Mouse (Mus musculus): ENCODE results near the gene Zbtb48. TPM values are rescaled to one million over a fixed set of nuclear protein-coding genes. Genes with fewer than 3 reads are reported as not detected.

Gene Zbtb48
- total RNA-seq, 2 experiments from 2014 or later, result 6.6 to 10.3 TPM

DNA sequence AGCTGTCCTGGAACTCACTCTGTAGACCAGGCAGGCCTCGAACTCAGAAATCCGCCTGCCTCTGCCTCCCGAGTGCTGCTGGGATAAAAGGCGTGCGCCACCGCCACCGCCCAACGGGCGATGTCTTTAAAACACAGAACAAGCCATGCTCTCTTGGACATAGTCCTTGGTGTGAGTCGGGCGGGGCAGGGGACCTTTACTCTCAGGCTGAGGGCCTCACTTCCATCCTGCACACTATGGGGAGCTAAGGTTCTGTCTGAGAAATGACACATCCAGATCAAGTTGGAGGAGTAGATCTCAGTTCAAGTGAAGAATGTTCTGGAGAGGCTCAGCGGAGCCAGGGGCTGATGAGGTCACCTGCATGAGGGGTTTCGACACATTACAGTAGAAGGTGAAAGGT is 5.5 kb upstream of the Zbtb48 start:
- ATAC-seq (replicated peaks; ENCODE audit: poor library complexity), result no peak

DNA sequence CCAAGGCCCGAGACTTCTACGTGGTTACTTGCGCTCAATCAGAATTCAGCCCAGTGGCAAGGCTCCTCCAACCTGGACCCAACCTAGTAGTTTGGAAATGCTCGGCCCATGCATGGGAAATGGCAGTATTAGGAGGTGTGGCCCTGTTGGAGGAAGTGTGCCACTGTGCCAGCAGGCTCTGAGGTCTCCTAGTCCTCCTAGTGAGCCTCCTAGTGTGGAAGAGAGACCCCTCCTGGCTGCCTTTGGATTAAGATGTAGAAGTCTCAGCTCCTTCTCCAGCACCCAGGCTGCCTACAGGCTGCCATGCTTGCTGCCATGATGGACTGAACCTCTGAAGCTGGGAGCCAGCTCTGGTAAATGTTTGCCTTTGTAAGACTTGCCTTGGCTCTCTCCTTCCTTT is 2.5 kb upstream of the Zbtb48 start:
- ATAC-seq (replicated peaks; ENCODE audit: poor library complexity), result peak; percentile 30

- ATAC-seq (replicated peaks; ENCODE audit: poor library complexity), result no peak
Measured at GRCm38 (mm10) chr4:152029087-152029486, 1.6 kb upstream of the Zbtb48 start.

DNA sequence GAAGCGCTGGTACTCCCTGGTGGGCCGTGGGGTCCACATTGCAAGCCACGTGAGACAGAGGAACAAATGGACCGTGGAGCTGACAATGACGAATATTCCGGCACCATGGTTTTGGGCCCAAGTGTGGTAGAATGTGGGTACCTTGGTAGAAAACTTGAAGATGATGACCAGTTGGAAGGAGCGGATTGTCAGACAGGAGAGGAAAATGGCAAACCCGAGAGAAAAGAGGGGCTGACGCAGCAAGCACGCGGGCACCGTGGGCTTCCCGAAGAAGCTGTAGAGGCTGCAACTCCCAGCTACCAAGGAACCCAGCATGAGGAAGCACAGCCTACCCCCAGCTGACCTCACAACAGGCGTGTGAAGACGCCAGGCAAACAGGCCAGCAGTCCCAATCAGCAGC is 985 bp upstream of the Zbtb48 start:
- no peak for ATAC-seq (replicated peaks; ENCODE audit: poor library complexity)

DNA sequence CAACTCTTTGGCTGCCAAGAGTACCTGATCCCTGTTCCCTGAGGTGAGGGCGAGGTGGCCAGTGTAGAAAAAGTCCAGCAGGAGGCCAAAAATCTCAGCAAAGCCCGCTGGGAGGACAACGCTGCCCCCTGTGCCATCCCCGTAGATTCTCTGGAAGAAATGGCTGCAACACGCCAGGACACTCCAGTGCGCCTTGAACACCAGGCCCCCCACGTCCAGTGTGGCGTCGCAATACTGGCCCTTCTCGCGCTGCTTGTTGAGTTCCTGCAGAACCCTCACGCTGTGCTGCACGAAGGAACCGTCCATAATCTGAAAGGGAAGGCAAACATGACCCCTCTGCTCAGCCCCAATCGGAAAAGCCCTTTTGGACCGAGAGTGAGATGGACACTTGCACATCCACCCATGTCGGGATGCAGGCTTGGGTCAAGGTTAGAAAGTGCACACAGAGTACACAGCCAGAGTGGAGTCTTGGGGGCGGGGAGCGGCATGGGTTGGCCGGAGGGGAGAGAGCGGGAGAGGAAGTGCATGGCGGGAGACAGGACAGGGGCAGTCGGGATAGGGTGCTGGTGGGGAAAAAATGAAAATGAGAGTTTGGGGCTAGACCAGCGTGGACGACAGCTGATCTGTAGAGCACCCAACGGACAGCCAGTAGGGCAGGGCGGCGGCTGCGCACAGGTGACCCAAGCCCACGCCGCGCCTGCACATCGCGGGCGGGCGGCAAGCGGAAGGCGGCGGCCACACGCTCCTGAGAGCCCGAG is 541 bp downstream of the Zbtb48 start:
- peak; percentile 15 for ATAC-seq (replicated peaks; ENCODE audit: poor library complexity)

GRCm38 (mm10) chr4:152024525-152024924 is 2.9 kb downstream of the Zbtb48 start:
- no peak for ATAC-seq (replicated peaks; ENCODE audit: poor library complexity)

- ATAC-seq (replicated peaks; ENCODE audit: poor library complexity), result no peak
Measured at GRCm38 (mm10) chr4:152022506-152022905, 5.0 kb downstream of the Zbtb48 start.

DNA sequence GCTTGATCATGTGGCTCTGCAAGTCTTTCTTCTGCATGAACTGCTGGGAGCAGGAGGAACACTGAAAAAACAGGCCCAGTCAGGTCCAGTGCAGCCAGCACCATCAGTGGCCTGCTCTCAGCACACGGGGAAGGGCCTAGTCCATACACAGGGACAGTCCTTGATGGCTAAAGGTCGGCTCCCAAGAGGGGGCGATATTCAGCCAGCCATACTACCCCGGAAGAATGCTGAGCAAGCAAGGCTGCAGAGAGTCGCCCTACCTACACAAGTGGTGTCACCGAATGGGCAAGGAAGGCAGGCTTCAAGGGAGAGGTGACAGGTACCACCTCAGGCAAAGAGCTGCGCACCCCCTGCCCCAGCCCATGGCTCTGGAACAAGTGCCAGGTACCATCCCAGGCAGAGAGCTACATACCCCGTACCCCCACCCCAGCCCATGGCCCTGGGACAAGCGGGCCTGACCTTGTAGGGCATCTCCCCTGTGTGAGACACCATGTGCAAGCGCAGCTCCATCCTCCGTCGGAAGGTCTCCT is 5.8 kb downstream of the Zbtb48 start:
- ATAC-seq (replicated peaks; ENCODE audit: poor library complexity), result peak; percentile 27; the same call in 1 of the 2 replicates

DNA sequence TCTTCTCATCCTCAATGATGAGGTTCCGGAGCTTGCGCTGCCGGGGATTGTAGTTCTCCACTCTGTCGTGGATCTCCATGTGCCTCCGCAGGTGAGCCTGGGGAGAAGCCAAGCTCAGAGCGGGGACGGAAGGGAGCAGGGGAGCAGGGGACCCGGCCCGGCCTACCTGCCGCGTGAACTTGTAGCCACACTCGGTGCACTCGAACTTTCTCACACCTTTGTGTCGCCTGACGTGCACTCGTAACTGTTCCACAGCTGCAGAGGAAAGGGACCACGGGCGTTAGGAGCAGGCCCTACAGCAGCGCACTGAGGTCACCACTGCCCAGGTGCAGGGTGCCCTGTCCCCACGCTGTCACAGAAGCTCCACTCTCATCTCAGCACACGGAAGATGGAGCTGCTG is 7.4 kb downstream of the Zbtb48 start:
- ATAC-seq (replicated peaks; ENCODE audit: poor library complexity), result no peak

GRCm38 (mm10) chr4:152019073-152019472 is 8.4 kb downstream of the Zbtb48 start:
- ATAC-seq (replicated peaks; ENCODE audit: poor library complexity), result no peak

DNA sequence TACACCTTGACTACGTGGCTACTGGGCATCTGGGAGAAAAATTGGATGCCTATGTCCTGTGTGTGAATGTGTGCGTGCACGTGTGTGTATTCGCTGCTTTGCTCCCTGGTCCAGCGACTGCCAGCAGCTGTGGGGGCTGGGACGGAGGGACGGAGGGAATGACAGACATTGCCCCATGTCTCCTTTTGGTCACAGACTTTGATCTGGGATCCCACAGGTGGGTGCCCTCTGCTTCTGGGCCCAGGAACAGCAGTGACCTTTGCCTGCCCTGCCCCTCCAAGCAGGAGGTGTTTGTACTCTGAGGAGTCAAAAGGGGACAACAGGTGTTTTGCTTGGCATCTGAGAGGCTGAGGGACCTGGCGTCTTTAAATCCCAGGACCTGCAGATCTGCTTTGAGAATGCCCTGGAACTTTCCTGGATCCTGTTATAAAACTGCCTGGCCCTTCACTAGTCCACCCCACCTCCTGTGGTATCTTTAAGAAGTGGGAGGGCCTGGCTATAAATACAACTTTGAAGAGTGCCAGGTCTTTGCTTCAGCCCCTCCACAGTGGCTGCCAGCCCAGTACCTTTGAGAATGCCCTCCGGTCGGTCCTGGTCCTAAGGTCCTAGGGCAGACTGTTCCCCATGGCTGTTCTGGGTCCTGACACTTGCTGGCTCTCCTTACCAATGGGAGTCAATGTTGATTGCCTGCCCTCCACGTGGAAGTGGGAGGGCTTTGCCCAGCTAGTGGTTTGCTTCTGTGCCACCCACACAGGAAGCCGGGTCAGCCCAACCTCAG is 14.2 kb downstream of the Zbtb48 start:
- no peak; the same call in 1 of the 2 replicates for ATAC-seq (replicated peaks; ENCODE audit: poor library complexity)

DNA sequence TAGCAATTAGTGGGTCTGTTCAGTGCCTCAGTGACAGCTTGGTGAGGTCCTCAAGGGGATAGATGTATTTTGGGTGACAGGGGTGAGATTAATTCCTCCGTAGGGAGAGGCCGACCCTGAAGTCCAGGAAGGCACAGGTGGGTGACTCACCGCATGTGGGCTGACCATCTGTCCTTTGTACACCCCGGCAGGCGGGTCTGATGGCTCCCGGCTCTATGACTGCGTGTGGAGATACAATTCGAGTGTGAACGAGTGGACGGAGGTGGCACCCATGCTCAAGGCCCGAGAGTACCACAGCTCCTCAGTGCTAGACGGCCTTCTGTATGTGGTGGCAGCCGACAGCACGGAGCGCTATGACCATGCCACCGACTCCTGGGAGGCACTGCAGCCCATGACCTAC is 15.4 kb downstream of the Zbtb48 start:
- ATAC-seq (replicated peaks; ENCODE audit: poor library complexity), result no peak

DNA sequence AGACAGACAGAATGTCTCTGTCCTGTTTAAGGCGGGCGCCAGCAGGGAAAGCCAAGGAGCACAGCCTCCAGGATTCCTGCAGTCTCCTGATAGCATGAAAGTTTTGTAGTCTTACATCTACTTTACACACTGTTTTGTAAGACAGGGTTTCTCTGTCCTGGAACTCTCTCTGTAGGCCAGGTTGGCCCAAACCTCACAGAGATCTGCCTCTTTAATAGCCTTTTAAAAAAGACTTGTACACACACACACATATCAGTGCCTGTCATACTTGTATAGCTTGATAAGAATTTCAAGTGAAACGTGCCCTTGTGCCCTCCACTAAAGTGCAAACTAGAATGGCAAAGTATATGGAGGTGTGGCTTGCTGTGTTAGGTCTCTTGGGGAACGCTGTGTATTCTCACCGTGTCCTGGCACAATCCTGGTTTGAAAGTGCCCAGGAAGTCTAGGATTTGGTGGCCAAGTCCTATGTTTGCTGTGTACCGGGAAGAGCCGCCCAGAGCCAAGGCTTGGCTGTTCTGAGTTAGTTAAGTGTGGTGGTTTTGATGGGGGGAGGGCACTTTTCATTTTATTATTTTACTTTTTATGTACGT is 16.2 kb downstream of the Zbtb48 start:
- 0 out of 2 replicates have a peak, but pooled peaks have one; percentile 5 for ATAC-seq (replicated peaks; ENCODE audit: poor library complexity)

DNA sequence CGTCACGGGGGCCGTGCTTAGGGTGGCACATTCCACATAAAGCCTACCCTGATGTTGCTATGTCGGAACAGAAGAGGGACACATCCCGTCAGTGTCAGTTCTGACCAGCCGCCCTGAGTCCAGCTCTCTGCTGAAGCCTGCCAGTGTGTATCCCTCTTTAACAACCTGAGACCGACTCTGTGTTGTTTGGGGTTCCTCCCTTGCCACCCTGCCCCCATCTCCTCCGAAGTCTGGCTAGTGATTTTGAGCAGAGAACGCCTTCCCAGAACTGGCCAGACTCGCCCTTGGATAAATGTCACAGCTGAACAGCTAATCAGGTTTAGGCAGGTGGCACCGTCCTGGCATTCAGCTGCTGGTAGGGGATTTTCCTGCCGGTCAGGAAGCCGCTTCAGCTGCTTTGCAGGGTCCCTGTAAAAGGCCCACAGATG is 16.8 kb downstream of the Zbtb48 start:
- ATAC-seq (replicated peaks; ENCODE audit: poor library complexity), result 0 out of 2 replicates have a peak, but pooled peaks have one; percentile 2

- ATAC-seq (replicated peaks; ENCODE audit: poor library complexity), result peak; percentile 37
Measured at GRCm38 (mm10) chr4:152010091-152010706, 17.3 kb downstream of the Zbtb48 start.

DNA sequence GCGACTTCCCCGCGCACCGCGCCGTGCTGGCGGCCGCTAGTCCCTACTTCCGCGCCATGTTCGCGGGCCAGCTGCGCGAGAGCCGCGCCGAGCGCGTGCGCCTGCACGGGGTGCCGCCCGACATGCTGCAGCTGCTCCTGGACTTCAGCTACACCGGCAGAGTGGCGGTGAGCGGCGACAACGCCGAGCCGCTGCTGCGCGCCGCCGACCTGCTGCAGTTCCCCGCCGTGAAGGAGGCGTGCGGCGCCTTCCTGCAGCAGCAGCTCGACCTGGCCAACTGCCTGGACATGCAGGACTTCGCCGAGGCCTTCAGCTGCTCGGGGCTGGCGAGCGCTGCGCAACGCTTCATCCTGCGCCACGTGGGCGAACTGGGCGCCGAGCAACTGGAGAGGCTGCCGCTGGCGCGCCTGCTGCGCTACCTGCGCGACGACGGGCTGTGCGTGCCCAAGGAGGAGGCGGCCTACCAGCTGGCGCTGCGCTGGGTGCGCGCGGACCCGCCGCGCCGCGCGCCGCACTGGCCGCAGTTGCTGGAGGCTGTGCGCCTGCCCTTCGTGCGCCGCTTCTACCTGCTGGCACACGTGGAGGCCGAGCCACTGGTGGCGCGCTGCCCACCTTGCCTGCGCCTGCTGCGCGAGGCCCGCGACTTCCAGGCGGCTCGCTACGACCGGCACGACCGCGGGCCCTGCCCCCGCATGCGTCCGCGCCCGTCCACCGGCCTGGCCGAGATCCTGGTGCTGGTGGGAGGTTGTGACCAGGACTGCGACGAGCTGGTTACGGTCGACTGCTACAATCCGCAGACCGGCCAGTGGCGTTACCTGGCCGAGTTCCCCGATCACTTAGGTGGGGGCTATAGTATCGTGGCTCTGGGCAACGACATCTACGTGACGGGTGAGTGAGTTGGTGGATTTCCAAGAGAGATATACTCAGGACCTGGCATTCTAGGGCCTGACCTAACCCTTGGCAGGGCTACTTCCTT is 18.1 kb downstream of the Zbtb48 start:
- peak; percentile 9; the same call in 1 of the 2 replicates for ATAC-seq (replicated peaks; ENCODE audit: poor library complexity)

- ATAC-seq (replicated peaks; ENCODE audit: poor library complexity), result peak; percentile 77
Measured at GRCm38 (mm10) chr4:152008622-152009075, 18.8 kb downstream of the Zbtb48 start, which contains the start of gene Klhl21. Gene Klhl21 (plus strand): TSS chr4:152008803.

GRCm38 (mm10) chr4:152008148-152008500 is 19.3 kb downstream of the Zbtb48 start:
- ATAC-seq (replicated peaks; ENCODE audit: poor library complexity), result no peak

- no peak for ATAC-seq (replicated peaks; ENCODE audit: poor library complexity)
Measured at GRCm38 (mm10) chr4:152007481-152008147, 19.9 kb downstream of the Zbtb48 start.
